Mouse (Mus musculus): ENCODE data around the gene Egfl8.

DNA sequence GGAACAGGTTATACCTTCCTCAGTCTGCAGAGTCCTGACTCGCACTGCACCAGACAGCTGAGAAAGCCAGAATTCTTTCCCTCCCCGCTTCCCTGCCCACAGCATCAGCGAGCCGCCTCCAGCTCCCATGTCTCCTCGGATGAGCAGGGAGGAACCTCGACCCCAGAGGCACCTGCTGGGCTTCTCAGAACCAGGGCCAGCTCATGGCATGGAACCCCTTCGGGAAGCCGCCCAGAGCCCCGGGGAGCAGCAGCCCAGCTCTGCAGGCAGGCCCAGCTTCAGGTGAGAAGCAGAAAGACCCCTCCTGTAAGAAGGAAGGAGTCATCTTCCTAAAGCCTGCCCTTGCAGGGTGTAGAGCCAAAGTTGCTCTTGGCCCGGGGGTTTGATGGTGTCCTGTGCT lies 36.8 kb upstream of the Egfl8 start:
- TF ChIP-seq CTCF (IDR thresholded peaks at IDR 0.05; ENCODE audit: low read depth) (no peak), EP300 (IDR thresholded peaks at IDR 0.05; ENCODE audit: low read depth) (no peak)

All from liver, embryonic 14.5 days (tissue).